Mouse (Mus musculus) B cell, adult 2 months (primary cell): ENCODE measurements around the gene Map3k6.

Experiments
- DNase-seq, 2 experiments: peaks; one replicate each; pipeline ENCODE4 v3.0.0; 2022

Map3k6 gene

GRCm38 (mm10) chr4:133217641-133218040 is 23.0 kb upstream of the Map3k6 start:
- peak; percentile 78 to 80 for DNase-seq

GRCm38 (mm10) chr4:133218745-133219144 is 21.9 kb upstream of the Map3k6 start:
- no peak for DNase-seq

GRCm38 (mm10) chr4:133220656-133221055 is 20.0 kb upstream of the Map3k6 start:
- DNase-seq, result no peak

- DNase-seq, result no peak
Measured at GRCm38 (mm10) chr4:133221701-133222100, 18.9 kb upstream of the Map3k6 start.

GRCm38 (mm10) chr4:133223875-133224274 is 16.7 kb upstream of the Map3k6 start:
- no peak for DNase-seq

- DNase-seq, result no peak
Measured at GRCm38 (mm10) chr4:133226073-133226472, 14.5 kb upstream of the Map3k6 start.

GRCm38 (mm10) chr4:133227636-133228035 is 13.0 kb upstream of the Map3k6 start:
- DNase-seq, result no peak

GRCm38 (mm10) chr4:133229582-133229981 is 11.0 kb upstream of the Map3k6 start:
- no peak for DNase-seq

- DNase-seq, result peak; percentile 48 to 57
Measured at GRCm38 (mm10) chr4:133233285-133233976, 7.2 kb upstream of the Map3k6 start.

- DNase-seq, result no peak
Measured at GRCm38 (mm10) chr4:133234771-133235170, 5.8 kb upstream of the Map3k6 start.

- no peak for DNase-seq
Measured at GRCm38 (mm10) chr4:133235415-133235814, 5.2 kb upstream of the Map3k6 start.

GRCm38 (mm10) chr4:133237911-133238310 is 2.7 kb upstream of the Map3k6 start:
- peak; percentile 68 to 72 for DNase-seq

- peak; percentile 92 to 93 for DNase-seq
Measured at GRCm38 (mm10) chr4:133240934-133241908, 603 bp downstream of the Map3k6 start.

- DNase-seq, result no peak
Measured at GRCm38 (mm10) chr4:133241910-133242309, 1.3 kb downstream of the Map3k6 start.

- DNase-seq, result no peak
Measured at GRCm38 (mm10) chr4:133242710-133243109, 2.1 kb downstream of the Map3k6 start.

GRCm38 (mm10) chr4:133243538-133243937 is 2.9 kb downstream of the Map3k6 start:
- no peak for DNase-seq

GRCm38 (mm10) chr4:133244289-133244688 is 3.7 kb downstream of the Map3k6 start:
- DNase-seq, result no peak

GRCm38 (mm10) chr4:133247072-133247471 is 6.5 kb downstream of the Map3k6 start:
- DNase-seq, result no peak

- peak; percentile 18 to 30 for DNase-seq
Measured at GRCm38 (mm10) chr4:133247806-133248449, 7.3 kb downstream of the Map3k6 start.

GRCm38 (mm10) chr4:133250609-133251008 is 10.0 kb downstream of the Map3k6 start:
- peak; percentile 96 for DNase-seq

- DNase-seq, result no peak
Measured at GRCm38 (mm10) chr4:133251214-133251613, 10.6 kb downstream of the Map3k6 start.

GRCm38 (mm10) chr4:133252089-133252488 is 11.5 kb downstream of the Map3k6 start:
- no peak for DNase-seq

GRCm38 (mm10) chr4:133253412-133253811 is 12.8 kb downstream of the Map3k6 start:
- no peak for DNase-seq
